Mouse (Mus musculus) 416B (cell line): Measurements from ENCODE around the gene Calcr.
"Not testable (repeated sequence)": the region's sequence is repeated elsewhere in the genome, so short reads cannot be mapped to it uniquely, and the experiment has no call there.

ENCODE experiments used
- DNase-seq: peaks from one replicate; pipeline ENCODE4 v3.0.0; 2011; ENCODE audit warnings: low read depth

The Calcr gene

DNA sequence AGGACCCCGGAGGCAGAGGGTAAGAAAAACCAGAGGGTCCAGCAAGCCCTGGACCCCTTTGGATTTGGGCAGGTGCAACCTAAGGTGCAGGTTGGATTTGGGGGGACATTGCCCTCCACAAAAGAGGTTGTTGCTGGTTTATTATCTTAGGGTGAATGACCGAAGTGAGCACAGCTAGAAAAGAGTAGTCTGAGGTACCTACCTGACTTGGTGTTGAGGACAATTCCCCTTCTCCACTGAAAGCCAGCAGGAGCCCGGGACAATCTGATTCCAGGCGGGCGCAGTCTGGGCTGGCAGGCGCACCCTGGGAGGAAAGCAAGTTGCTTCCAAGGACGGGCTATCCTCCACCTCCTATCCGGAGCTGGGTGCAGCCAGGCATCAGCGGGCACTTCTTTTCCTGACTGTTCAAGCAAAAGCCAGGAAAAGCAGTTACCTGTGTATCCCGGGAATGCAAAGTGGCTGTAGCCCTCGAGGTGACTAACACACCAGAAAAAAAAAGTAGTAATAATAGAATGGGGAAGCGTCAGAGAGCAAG lies at the start of gene Calcr:
Calcr (minus strand) TSS at position 485 of the 535 bp plus-strand sequence.
- no peak for DNase-seq

DNA sequence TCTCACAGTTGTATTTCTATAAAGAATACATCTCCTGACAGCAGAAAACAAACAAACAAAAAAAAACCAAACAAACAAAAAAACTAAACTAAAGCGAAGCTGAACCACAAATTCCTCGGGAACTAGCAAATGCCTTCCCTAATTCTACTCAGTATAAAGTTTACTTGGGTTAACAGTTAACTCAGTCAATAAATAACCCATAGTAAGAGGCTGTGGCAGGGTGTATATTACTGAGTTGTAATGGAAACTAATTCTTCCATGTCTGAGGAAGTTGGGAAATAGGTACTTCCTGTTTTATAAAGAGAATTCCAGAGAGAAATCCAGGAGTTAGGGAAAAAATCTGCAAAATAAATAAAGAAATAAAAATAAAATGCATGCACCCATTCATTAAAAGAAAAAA lies 3.0 kb upstream of the Calcr start:
- DNase-seq, result no peak

DNA sequence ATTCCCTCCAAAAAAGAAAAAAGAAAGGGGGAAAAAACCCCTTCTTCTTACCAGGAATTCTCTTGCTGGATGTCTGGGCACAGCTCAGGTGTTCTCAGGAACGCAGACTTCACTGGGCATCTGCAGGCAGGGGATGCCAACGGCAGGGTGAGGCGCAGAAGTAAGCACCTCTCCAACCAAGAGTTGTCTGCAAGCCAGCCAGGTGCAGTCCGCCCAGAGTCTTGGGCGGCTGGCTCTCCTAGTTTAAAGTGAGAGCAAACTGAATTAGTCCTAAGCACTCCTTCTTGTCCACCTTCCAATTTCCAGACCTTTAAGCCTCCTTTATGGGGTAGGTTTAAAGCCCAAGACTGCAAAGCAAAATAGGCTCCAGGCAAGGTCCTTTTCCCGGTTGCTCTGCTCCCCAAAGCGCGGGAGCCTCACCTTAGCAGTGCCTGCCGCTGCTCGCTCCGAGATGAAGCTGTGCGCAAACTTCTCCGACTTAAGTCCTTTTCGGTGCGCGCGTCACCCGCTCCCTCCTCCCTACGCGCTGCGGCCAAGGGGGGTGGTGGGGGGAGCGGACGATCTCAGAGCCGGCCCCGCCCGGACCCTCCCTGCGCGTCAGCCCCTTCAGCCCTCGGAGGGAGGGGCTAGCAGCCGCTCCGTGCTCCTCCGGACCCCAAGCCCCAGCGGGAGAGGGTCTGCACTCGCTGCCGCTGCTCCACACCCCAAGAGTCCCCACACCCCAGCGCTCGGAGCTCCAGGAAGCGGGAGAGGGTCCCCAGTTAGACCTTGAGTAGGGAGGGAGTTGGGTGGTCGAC lies 1.1 kb downstream of the Calcr start:
- DNase-seq, result no peak

DNA sequence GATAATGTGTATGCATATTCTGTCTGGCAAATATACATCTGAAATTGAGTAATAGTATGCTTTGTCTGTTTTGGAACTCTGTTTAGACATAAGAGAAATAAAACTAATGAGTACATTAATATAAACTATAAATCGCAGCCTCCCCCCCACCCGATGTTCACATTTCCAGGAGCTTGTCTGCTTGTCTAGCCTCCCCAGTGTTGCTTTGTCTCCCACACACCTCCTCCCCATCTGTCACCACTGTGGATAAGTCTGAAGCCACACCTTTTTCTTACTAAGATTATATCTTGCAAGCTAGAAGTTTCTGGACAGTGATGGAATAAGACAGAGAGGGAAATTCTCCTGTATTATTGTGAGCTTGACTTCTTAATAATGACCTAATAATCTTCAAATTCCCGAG lies 12.9 kb downstream of the Calcr start:
- no peak for DNase-seq

DNA sequence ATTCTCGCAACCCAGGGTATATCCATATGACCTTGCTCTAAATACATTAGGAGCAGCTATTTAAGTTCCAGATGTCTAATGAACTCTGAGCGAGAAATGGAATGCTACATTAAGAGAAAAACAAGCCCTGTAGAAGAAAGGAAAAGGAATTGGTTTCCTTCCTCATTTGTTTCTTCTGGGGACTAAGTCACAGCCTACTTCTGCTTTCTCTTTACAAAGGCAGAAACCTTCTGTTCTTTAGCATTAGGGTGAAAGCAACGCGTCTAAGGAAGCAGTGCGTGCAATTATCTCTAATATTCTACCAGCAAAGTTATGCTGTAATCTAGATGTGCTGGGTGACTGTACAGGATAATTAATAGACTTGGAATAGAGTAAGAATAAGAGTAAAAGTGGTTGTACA lies 14.9 kb downstream of the Calcr start:
- DNase-seq, result no peak

- peak; percentile 55 for DNase-seq
Observed at GRCm38 (mm10) chr6:3745546-3745945, 19.0 kb downstream of the Calcr start.

GRCm38 (mm10) chr6:3741996-3742713 lies 22.4 kb downstream of the Calcr start:
- DNase-seq, result no peak

- no peak for DNase-seq
Observed at GRCm38 (mm10) chr6:3741296-3741695, 23.2 kb downstream of the Calcr start.

DNA sequence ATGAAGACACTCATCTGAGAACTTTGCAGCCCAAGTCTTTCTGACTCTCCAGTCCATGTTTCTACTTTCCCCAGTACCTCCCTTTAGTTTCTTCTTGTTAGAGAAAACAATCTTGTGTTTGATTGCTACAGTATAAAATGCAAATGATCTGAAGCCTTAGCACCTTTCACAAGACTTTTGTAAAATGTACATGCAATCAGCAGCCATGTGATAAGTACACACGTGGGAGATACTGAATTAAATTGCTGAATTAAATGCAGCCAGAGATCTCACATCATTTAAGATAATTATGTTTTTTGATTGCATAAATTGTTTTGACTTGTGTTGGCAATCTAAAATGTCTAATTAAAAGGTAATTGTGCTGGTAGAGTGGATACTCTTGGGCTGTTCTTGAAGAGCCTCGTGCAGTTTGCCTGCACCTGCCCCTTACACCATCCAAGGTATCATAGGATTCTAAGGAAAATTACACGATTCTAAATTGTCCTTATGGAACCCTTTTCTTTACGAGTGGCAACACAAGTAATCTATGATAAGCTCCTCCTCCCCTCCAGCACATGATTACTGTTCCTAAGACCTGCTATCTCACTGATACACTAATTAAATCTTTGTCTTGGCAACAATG lies 34.2 kb downstream of the Calcr start:
- DNase-seq, result no peak

DNA sequence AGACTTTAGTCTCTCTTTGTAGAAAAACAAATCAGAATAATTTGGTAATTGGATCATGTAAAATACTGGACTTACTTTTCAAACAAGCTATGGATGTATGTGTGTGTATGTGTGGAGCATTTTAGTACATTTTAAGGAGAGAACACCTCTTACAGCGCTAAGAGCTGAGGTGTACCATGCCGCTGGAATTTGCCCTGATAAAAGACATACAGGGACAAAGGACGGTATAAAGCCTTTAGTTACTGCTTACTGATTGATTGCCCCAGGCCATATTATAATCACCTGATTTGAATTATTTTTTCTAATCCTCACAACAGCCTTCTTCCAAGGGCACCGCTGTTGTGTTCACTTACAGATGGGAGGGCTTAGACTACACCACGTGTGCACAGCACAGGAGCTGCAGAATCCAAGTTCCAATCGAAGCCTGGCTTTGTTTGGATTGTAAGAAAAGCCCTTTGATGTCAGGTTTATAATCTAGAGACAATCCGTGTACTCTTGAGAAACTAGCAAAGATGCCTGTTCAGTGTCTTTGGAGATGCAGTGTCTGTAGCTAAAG lies 76.3 kb downstream of the Calcr start:
- DNase-seq, result no peak

GRCm38 (mm10) chr6:3678286-3678685 lies 86.2 kb downstream of the Calcr start:
- DNase-seq, result not testable (repeated sequence)

DNA sequence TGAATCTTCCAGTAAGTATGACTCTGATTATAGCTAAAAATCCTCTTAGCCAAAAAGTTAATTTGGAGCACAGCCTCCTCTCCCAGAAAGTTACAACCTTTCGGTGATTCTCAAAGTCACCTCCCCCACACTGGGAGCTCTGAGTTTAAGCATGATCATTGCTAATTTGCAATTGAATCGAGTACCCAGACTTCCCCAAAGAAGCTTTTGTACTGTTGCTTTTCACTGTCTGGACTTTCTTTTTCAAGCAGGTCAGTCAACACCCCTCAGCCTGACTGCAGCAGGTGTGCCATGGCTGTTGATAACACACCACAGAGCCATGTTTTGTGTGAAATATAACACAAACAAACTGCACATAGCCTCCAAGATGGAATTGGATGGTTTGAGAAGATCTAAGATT lies 86.7 kb downstream of the Calcr start:
- no peak for DNase-seq

- DNase-seq, result not testable (repeated sequence)
Observed at GRCm38 (mm10) chr6:3671941-3672340, 92.6 kb downstream of the Calcr start.

DNA sequence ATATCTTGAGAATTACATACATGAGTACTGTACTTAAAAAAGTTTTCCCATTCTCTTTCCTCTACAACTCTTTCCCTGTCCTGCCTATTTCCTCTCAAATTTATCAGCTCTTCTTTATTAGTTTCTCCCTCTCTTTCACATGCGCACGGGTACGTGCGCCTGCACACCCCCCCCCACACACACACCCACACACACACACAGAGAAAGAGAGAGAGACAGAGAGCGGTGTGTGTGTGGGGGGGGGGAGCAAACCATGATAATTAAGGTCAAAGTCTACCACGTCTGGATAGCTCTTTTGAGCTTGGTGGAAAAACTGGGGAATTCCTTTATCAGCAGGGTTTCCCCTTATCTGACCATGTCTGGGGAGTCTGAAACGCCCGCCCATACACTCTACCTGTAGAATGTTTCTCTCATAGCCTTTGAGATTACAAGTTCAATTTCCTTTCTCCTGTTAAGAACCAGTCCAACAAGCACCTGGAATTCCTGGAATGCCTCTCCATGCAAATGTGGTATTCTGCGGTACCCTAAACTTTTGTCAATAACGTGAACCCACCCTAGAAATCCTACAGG lies 100.3 kb downstream of the Calcr start:
- DNase-seq, result no peak

DNA sequence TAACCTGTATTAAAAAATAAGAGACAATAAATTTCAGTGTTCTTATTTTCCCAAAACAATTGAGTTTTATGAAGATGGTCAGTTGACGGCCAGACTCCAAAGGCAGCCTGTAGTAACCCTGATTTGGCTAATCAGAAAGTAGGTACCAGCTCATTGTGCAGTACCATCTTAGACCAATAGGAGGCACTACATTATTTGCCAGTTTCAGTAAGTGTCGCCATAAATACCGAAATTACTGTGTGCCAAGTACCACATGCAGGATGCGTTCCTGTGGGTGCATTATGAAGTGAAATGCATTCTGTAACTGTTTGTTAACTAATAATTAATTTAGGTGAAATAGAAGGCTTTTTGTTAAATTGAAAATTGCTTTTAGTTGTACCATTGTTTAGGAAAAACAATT lies 106.1 kb downstream of the Calcr start:
- DNase-seq, result peak; percentile 5
